Mouse (Mus musculus): ENCODE data around the gene Ccdc117. TPM values are rescaled to one million over a fixed set of nuclear protein-coding genes. Genes with fewer than 3 reads are reported as not detected.

Gene Ccdc117
- total and polyA plus RNA-seq, 3 experiments, result 24.3 to 38.9 (median 27.0) TPM

- Histone ChIP-seq H3K9me3 (replicated peaks; ENCODE audit: low read length) (peaks cover 6% of the 10 kb centered on the region), H3K79me2 (replicated peaks; ENCODE audit: control insufficient read depth, extremely low read depth, insufficient read depth, poor library complexity, severe bottlenecking) (no peaks in the 10 kb centered on the region), H3K4me2 (ENCODE audit: insufficient read depth, low read depth, poor library complexity, severe bottlenecking) (no peak within 1 kb of the TSS), H3K4me3 (replicated peaks in 1 of 3; ENCODE audit: low read depth in 2 of 3, low read length in 2 of 3, poor library complexity in 1 of 3) (no peak within 1 kb of the TSS), H3K27me3 (replicated peaks) (no peaks in the 10 kb centered on the region), H3K36me3 (replicated peaks in 1 of 2; ENCODE audit: control insufficient read depth in 1 of 2, insufficient read depth in 1 of 2, low read length in 1 of 2) (no peaks in the 10 kb centered on the region), H3K4me1 (ENCODE audit: control insufficient read depth in 1 of 2, insufficient read depth in 2 of 2) (peaks cover 0 to 15% of the 10 kb centered on the region in 2 experiments; a peak in 2 of 4 replicates), H3K27ac (ENCODE audit: insufficient read depth, low read depth) (no peak within 1 kb of the TSS), H3K9ac (ENCODE audit: insufficient read depth, low read depth) (no peak within 1 kb of the TSS)
- in situ Hi-C loops (cut with MboI; ENCODE audit: low pct_ligation_motif_present, low pct_unique_long_range_greater_than_20kb, low sequenced_read_pairs) (loop anchor here (10.0 kb wide), 1 partner anchor 65 kb away; no protein-coding TSS in a partner anchor), dilution Hi-C loops (cut with MboI; ENCODE audit: extremely low pct_ligation_motif_present, extremely low pct_unique_long_range_greater_than_20kb, low sequenced_read_pairs) (no loop called here)
- DNase-seq (ENCODE audit: extremely low read depth), result no peak
- TF ChIP-seq NRF1 (IDR thresholded peaks at IDR 0.05; ENCODE audit: low read depth, low read length) (no peak), ZC3H11A (IDR thresholded peaks at IDR 0.05; ENCODE audit: low read depth, low read length) (no peak), BHLHE40 (IDR thresholded peaks at IDR 0.05; ENCODE audit: low read depth, low read length) (peak; percentile 17; the same call in 1 of the 2 replicates)
Observed at GRCm38 (mm10) chr11:5569474-5569873, 27.5 kb upstream of the Ccdc117 start, which contains the start of gene Ankrd36. TSS of gene Ankrd36 (plus strand) at chr11:5569684.

DNA sequence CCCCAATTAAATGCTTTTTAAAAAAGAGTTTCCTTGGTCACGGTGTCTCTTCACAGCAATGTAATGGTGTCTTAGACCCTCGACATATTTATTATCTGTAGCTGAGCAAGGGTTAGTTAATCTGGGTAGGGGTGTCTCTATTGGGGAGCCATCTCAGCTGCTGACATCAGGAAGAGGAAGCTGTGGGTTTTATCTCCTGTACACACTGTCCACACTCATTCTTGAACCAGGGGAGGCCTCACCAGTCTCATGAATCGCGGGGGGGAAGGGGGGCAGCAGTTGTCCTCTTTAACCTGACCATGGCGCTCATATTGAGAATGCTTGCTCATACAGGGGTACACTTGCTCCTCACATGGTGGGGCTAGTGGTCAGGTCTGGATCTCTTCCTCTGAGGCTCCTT, 26.1 kb upstream of the Ccdc117 start:
- Histone ChIP-seq H3K9ac (ENCODE audit: insufficient read depth, low read depth) (no peak overlapping the region), H3K79me2 (replicated peaks; ENCODE audit: control insufficient read depth, extremely low read depth, insufficient read depth, poor library complexity, severe bottlenecking) (no peaks in the 10 kb centered on the region), H3K4me2 (ENCODE audit: insufficient read depth, low read depth, poor library complexity, severe bottlenecking) (no peak overlapping the region), H3K9me3 (replicated peaks; ENCODE audit: low read length) (peaks cover 6% of the 10 kb centered on the region), H3K36me3 (replicated peaks in 1 of 2; ENCODE audit: control insufficient read depth in 1 of 2, insufficient read depth in 1 of 2, low read length in 1 of 2) (no peaks in the 10 kb centered on the region), H3K27ac (ENCODE audit: insufficient read depth, low read depth) (no peak overlapping the region), H3K4me3 (replicated peaks in 1 of 3; ENCODE audit: low read depth in 2 of 3, low read length in 2 of 3, poor library complexity in 1 of 3) (no peak overlapping the region), H3K4me1 (ENCODE audit: control insufficient read depth in 1 of 2, insufficient read depth in 2 of 2) (peaks cover 0 to 15% of the 10 kb centered on the region in 2 experiments; a peak in 2 of 4 replicates), H3K27me3 (replicated peaks) (no peaks in the 10 kb centered on the region)
- DNase-seq (ENCODE audit: extremely low read depth), result no peak
- in situ Hi-C loops (cut with MboI; ENCODE audit: low pct_ligation_motif_present, low pct_unique_long_range_greater_than_20kb, low sequenced_read_pairs) (loop anchor here (10.0 kb wide), 1 partner anchor 67 kb away; no protein-coding TSS in a partner anchor), dilution Hi-C loops (cut with MboI; ENCODE audit: extremely low pct_ligation_motif_present, extremely low pct_unique_long_range_greater_than_20kb, low sequenced_read_pairs) (no loop called here)
- TF ChIP-seq PAX5 (IDR thresholded peaks at IDR 0.05; ENCODE audit: low read length) (no peak), EP300 (IDR thresholded peaks at IDR 0.05; ENCODE audit: low read length) (no peak), ZMIZ1 (IDR thresholded peaks at IDR 0.05; ENCODE audit: low read depth, low read length) (no peak), MAX (IDR thresholded peaks at IDR 0.05; ENCODE audit: low read length) (no peak), ZKSCAN1 (IDR thresholded peaks at IDR 0.05; ENCODE audit: borderline replicate concordance, low read depth, low read length) (no peak), USF1 (IDR thresholded peaks at IDR 0.05; ENCODE audit: low read depth, low read length) (no peak), BHLHE40 (IDR thresholded peaks at IDR 0.05; ENCODE audit: low read depth, low read length) (no peak), NRF1 (IDR thresholded peaks at IDR 0.05; ENCODE audit: low read depth, low read length) (no peak), JUN (IDR thresholded peaks at IDR 0.05; ENCODE audit: insufficient read depth, low read depth, low read length) (no peak), JUND (conservative IDR thresholded peaks at IDR 0.05; ENCODE audit: low read depth, low read length) (no peak), CHD1 (IDR thresholded peaks at IDR 0.05; ENCODE audit: low read depth, low read length) (no peak), CTCF (conservative IDR thresholded peaks at IDR 0.05 in 1 of 2, IDR thresholded peaks at IDR 0.05 in 1 of 2; ENCODE audit: low read depth in 2 of 2, low read length in 2 of 2) (no peak), SIN3A (IDR thresholded peaks at IDR 0.05; ENCODE audit: low read length) (no peak), RCOR1 (conservative IDR thresholded peaks at IDR 0.05; ENCODE audit: low read depth, low read length) (no peak), MXI1 (IDR thresholded peaks at IDR 0.05; ENCODE audit: low read depth, low read length) (no peak)
